Mouse (Mus musculus) stomach, embryonic 14.5 days (tissue): Measurements from ENCODE around the gene Dnajc22. TPM values are rescaled to one million over a fixed set of nuclear protein-coding genes. Genes with fewer than 3 reads are reported as not detected.

Source experiments
- microRNA-seq: library from miRNA; unstranded; fragments of <30 nt; microRNA quantifications from one replicate; pipeline ENCODE4, GENCODE M21; 2016
- polyA plus RNA-seq: library from polyadenylated mRNA; unstranded; fragments of >200 nt; fragmentation: Nextera tagmentation; extraction: Ambion mirVana; gene quantifications from 2 replicates; pipeline ENCODE4 v1.2.1, GENCODE M21; 2014

The Dnajc22 gene
- polyA plus RNA-seq, 1 experiment from 2014 or later: 9.3 TPM

Small RNA genes within 50 kb of the gene (microRNA-seq; reads per million reads assigned to microRNA genes)
- 0.78 reads per million for gene Mir6960

Other genes with a start within 250 kb of the Dnajc22 start
- gene Kmt2d, start 222.0 kb upstream of the Dnajc22 start, polyA plus RNA-seq: 19.5 and 21.4 TPM in 2 replicates
- 8.1 and 9.9 TPM in 2 replicates for gene Rhebl1, start 198.6 kb upstream of the Dnajc22 start, polyA plus RNA-seq
- 0.65 and 0.77 TPM in 2 replicates for gene Dhh, start 194.6 kb upstream of the Dnajc22 start, polyA plus RNA-seq
- gene Lmbr1l, start 174.9 kb upstream of the Dnajc22 start, polyA plus RNA-seq: 5.1 and 8.8 TPM in 2 replicates
- 1,548 and 1,685 TPM in 2 replicates for gene Tuba1b, start 158.6 kb upstream of the Dnajc22 start, polyA plus RNA-seq
- gene Gm49450, start 139.6 kb upstream of the Dnajc22 start, polyA plus RNA-seq: not detected in 2 replicates
- gene Tuba1a, start 139.5 kb upstream of the Dnajc22 start, polyA plus RNA-seq: 1,231 and 1,258 TPM in 2 replicates
- 191 and 203 TPM in 2 replicates for gene Tuba1c, start 63.3 kb upstream of the Dnajc22 start, polyA plus RNA-seq
- 31.1 and 38.9 TPM in 2 replicates for gene Prph, start 38.0 kb upstream of the Dnajc22 start, polyA plus RNA-seq
- 22.7 and 24.6 TPM in 2 replicates for gene Troap, start 18.6 kb upstream of the Dnajc22 start, polyA plus RNA-seq
- 0.22 TPM in 1 of 2 replicates, not detected in the other for gene C1ql4, start 5.4 kb upstream of the Dnajc22 start, polyA plus RNA-seq
- 34.2 and 35.5 TPM in 2 replicates for gene Spats2, start 32.7 kb downstream of the Dnajc22 start, polyA plus RNA-seq
- 0.73 and 1.7 TPM in 2 replicates for gene Kcnh3, start 131.7 kb downstream of the Dnajc22 start, polyA plus RNA-seq
- 141 and 145 TPM in 2 replicates for gene Mcrs1, start 158.8 kb downstream of the Dnajc22 start, polyA plus RNA-seq
- gene Prpf40b, start 201.9 kb downstream of the Dnajc22 start, polyA plus RNA-seq: 57.3 and 57.5 TPM in 2 replicates
- gene Fam186b, start 202.7 kb downstream of the Dnajc22 start, polyA plus RNA-seq: 0.13 TPM in 1 of 2 replicates, not detected in the other